Mouse (Mus musculus) Patski (cell line): ENCODE measurements around the gene Olfr123. TPM values are rescaled to one million over a fixed set of nuclear protein-coding genes. Genes with fewer than 3 reads are reported as not detected.

Experiments used
- ATAC-seq: fragments of 100-300 bp; one replicate; pipeline ENCODE4 v1.8.0; 2021
- CTCF ChIA-PET: fragments of 350-600 bp; sonication (Branson Sonifier 250); formaldehyde crosslinking; loops from one replicate; lab custom pipeline; 2022; ENCODE audit warnings: inconsistent platforms; lab: Charles Lee
- POLR2A ChIA-PET: fragments of 350-600 bp; sonication (Branson Sonifier 250); formaldehyde crosslinking; loops from one replicate; lab custom pipeline; 2022; ENCODE audit warnings: antibody characterized with exemption, inconsistent platforms; lab: Charles Lee
- DNase-seq: peaks from one replicate; pipeline ENCODE4 v3.0.0-alpha.2; 2011; ENCODE audit warnings: low read depth, low spot score
- H3K27me3 ChIP-seq: fragments of 371-371 bp; one replicate; pipeline ENCODE4 v1.5.1; 2021
- CTCF ChIP-seq: fragments of 100-300 bp; IDR thresholded peaks from one replicate; pipeline ENCODE4 v1.5.1; 2021
- in situ Hi-C: fragments of 300-500 bp; cut with MboI; formaldehyde crosslinking; loops from 3 replicates; pipeline ENCODE4 v1.11.1; 2018; ENCODE audit warnings: low pct_unique_long_range_greater_than_20kb, mixed read lengths
- polyA plus RNA-seq: library from polyadenylated mRNA; unstranded; gene quantifications from one replicate; pipeline ENCODE4 v1.2.3, GENCODE M21; 2021

The Olfr123 gene
- polyA plus RNA-seq: not detected

GRCm38 (mm10) chr17:37793229-37793628, at the start of gene Olfr123:
TSS of gene Olfr123 (plus strand) at chr17:37793529.
- TF ChIP-seq CTCF: no peak
- ChIA-PET POLR2A (no interaction called here), CTCF (no interaction called here)
- in situ Hi-C loops: no loop called here
- no peak for DNase-seq
- no peaks in the 10 kb centered on the region for H3K27me3 ChIP-seq
- ATAC-seq: no peak

DNA sequence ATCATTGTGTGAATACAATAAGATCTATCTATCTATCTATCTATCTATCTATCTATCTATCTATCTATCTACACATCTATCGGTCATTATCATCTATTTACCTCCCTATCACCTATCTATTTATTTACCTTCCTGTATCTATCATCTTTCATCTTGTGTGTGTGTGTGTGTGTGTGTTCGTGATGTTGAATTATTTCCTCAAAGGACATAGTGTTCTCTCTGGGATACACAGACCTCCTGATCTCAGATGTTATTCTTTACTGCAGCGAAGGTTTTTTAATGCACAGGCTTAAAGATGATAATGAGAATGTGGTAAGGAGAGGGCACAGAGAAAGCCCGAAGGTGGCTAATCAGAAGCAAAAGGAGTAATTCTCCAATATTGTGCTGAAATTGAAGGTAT, 25.0 kb upstream of the Olfr123 start, which contains the start of gene Olfr122:
TSS of gene Olfr122 (plus strand) at position 301 of the 400 bp plus-strand sequence.
- in situ Hi-C loops: no loop called here
- ATAC-seq (no peak), DNase-seq (no peak)
- TF ChIP-seq CTCF: no peak
- H3K27me3 ChIP-seq: no peaks in the 10 kb centered on the region
- ChIA-PET CTCF (no interaction called here), POLR2A (no interaction called here)

GRCm38 (mm10) chr17:37799588-37799987, 6.3 kb downstream of the Olfr123 start, which contains the start of gene Olfr124:
TSS of gene Olfr124 (plus strand) at chr17:37799888.
- POLR2A ChIA-PET: no interaction called here

GRCm38 (mm10) chr17:37832649-37833048, 39.3 kb downstream of the Olfr123 start, which contains the start of gene Olfr125:
TSS of gene Olfr125 (plus strand) at chr17:37832949.
- in situ Hi-C loops: no loop called here
- no peaks in the 10 kb centered on the region for H3K27me3 ChIP-seq
- DNase-seq: no peak
- CTCF ChIA-PET: interaction anchor here (1.0 kb wide), 1 partner anchor 28 kb away, joined by 3 read pairs; no protein-coding TSS in a partner anchor
- POLR2A ChIA-PET: no interaction called here
- ATAC-seq: no peak
- no peak for TF ChIP-seq CTCF

More at GRCm38 (mm10) chr17:37799588-37799987, 6.3 kb downstream of the Olfr123 start, which contains the start of gene Olfr124:
- no peaks in the 10 kb centered on the region for H3K27me3 ChIP-seq
- DNase-seq: no peak
- in situ Hi-C loops: no loop called here
- CTCF ChIA-PET: no interaction called here
- no peak for TF ChIP-seq CTCF
- no peak for ATAC-seq

DNA sequence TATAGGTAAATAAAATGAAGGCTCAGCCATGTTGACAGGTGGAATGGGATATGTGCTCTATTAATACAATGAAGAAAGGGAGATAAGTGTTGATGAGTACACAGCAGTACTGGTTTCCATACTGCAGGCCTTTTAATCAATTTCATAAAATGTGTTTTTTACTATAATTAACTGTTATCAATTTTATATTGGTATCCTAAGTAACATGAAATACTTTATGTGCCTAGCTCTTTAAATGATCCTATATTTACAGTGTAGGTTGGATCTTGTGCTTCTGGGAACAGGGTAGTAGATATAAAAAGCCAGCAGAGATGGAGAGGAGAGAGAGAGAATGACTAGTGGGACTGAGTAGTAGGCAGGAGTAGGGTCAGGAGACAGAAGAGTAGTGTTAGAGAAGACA, 53.9 kb downstream of the Olfr123 start, which contains the start of gene Olfr126:
TSS of gene Olfr126 (plus strand) at position 301 of the 400 bp plus-strand sequence.
- CTCF ChIA-PET: no interaction called here

More for the DNA sequence above, 53.9 kb downstream of the Olfr123 start, which contains the start of gene Olfr126:
- ATAC-seq (no peak), DNase-seq (no peak)
- no peak for TF ChIP-seq CTCF
- H3K27me3 ChIP-seq: no peaks in the 10 kb centered on the region
- POLR2A ChIA-PET: no interaction called here
- in situ Hi-C loops: no loop called here

Other genes with a start within 250 kb of the Olfr123 start
- not detected for gene Olfr112, start 224.1 kb upstream of the Olfr123 start, polyA plus RNA-seq
- gene Olfr113, start 215.9 kb upstream of the Olfr123 start, polyA plus RNA-seq: not detected
- not detected for gene Olfr114, start 200.8 kb upstream of the Olfr123 start, polyA plus RNA-seq
- gene Olfr115, start 166.4 kb upstream of the Olfr123 start, polyA plus RNA-seq: not detected
- gene Olfr116, start 166.3 kb upstream of the Olfr123 start, polyA plus RNA-seq: not detected
- gene Olfr117, start 129.7 kb upstream of the Olfr123 start, polyA plus RNA-seq: not detected
- 0.03 TPM for gene Olfr118, start 126.5 kb upstream of the Olfr123 start, polyA plus RNA-seq
- gene Olfr119, start 97.0 kb upstream of the Olfr123 start, polyA plus RNA-seq: not detected
- not detected for gene Olfr120, start 71.7 kb upstream of the Olfr123 start, polyA plus RNA-seq
- not detected for gene Olfr121, start 44.7 kb upstream of the Olfr123 start, polyA plus RNA-seq
- not detected for gene Olfr122, start 24.9 kb upstream of the Olfr123 start, polyA plus RNA-seq
- gene Olfr124, start 6.4 kb downstream of the Olfr123 start, polyA plus RNA-seq: not detected
- gene Olfr125, start 39.4 kb downstream of the Olfr123 start, polyA plus RNA-seq: not detected
- gene Olfr126, start 54.0 kb downstream of the Olfr123 start, polyA plus RNA-seq: not detected
- 0.08 TPM for gene Olfr127, start 106.9 kb downstream of the Olfr123 start, polyA plus RNA-seq
- not detected for gene Olfr128, start 127.0 kb downstream of the Olfr123 start, polyA plus RNA-seq
- not detected for gene Olfr761, start 159.6 kb downstream of the Olfr123 start, polyA plus RNA-seq